Mouse (Mus musculus) midbrain, embryonic 11.5 days (tissue): Measurements from ENCODE around the gene Rtp4. TPM values are rescaled to one million over a fixed set of nuclear protein-coding genes. Genes with fewer than 3 reads are reported as not detected.

Experiments used
- ATAC-seq: fragments of 200-750 bp; cut with Nextera tagmentation; 2 replicates; pipeline ENCODE4 v1.8.0; 2017; ENCODE audit warnings: moderate TSS enrichment, moderate library complexity; ENCODE audit not compliant: low FRiP score
- DNase-seq: peaks from one replicate; pipeline ENCODE4 v3.0.0; 2015; ENCODE audit warnings: low spot score; ENCODE audit errors: missing footprints
- H3K27ac ChIP-seq: fragments of 300-500 bp; sonication (generic); 2 replicates; pipeline ENCODE4 v1.5.1; 2014; ENCODE audit warnings: low read depth, low read length
- H3K27me3 ChIP-seq: fragments of 300-500 bp; sonication (generic); 2 replicates; pipeline ENCODE4 v1.6.1; 2014; ENCODE audit warnings: mild to moderate bottlenecking, low read length, moderate library complexity, mixed read lengths; ENCODE audit not compliant: control insufficient read depth, insufficient read depth
- H3K36me3 ChIP-seq: fragments of 300-500 bp; sonication (generic); 2 replicates; pipeline ENCODE4 v1.6.1; 2014; ENCODE audit warnings: mild to moderate bottlenecking, low read length, moderate library complexity, mixed read lengths; ENCODE audit not compliant: control insufficient read depth, insufficient read depth
- H3K4me1 ChIP-seq: fragments of 300-500 bp; sonication (generic); 2 replicates; pipeline ENCODE4 v1.6.1; 2014; ENCODE audit warnings: low read length; ENCODE audit not compliant: control insufficient read depth, insufficient read depth
- H3K4me2 ChIP-seq: fragments of 300-500 bp; sonication (generic); 2 replicates; pipeline ENCODE4 v1.6.1; 2014; ENCODE audit warnings: mild to moderate bottlenecking, moderate library complexity
- H3K4me3 ChIP-seq: fragments of 300-500 bp; sonication (generic); 2 replicates; pipeline ENCODE4 v1.5.1; 2014; ENCODE audit warnings: low read depth, low read length
- H3K9ac ChIP-seq: fragments of 300-500 bp; sonication (generic); 2 replicates; pipeline ENCODE4 v1.6.1; 2014; ENCODE audit warnings: low read length
- H3K9me3 ChIP-seq: fragments of 300-500 bp; sonication (generic); 2 replicates; pipeline ENCODE4 v1.6.1; 2016; ENCODE audit warnings: low read length; ENCODE audit not compliant: control insufficient read depth
- WGBS: fragments of 180-500 bp; shearing (Covaris S2); extraction: QIAGEN DNeasy Blood & Tissue Kit; methylation state at CpG from one replicate; pipeline ENCODE4 v1.1.7; 2014; 5-methylcytosine and 5-hydroxymethylcytosine counted together
- polyA plus RNA-seq: library from polyadenylated mRNA; unstranded; fragments of >200 nt; fragmentation: Nextera tagmentation; extraction: Ambion mirVana; gene quantifications from 2 replicates; pipeline ENCODE4 v1.2.1, GENCODE M21; 2014

Gene Rtp4
- 2.2 and 2.6 TPM in 2 replicates for polyA plus RNA-seq

GRCm38 (mm10) chr16:23520235-23520871 lies at the start of gene Rtp4, which contains the start of gene Masp1:
TSS of gene Rtp4 (plus strand) at chr16:23520291.
TSS of gene Masp1 (minus strand) at chr16:23520815.
- H3K27ac ChIP-seq = peak within 1 kb of the TSS; percentile 81
- peaks cover 1% of the 10 kb centered on the region; the same call in 1 of the 2 replicates for H3K9me3 ChIP-seq
- under 1% methylated on average over 12 of the region's 12 CpGs for WGBS
- peak within 1 kb of the TSS; percentile 76 for H3K9ac ChIP-seq
- DNase-seq (peak; percentile 93), ATAC-seq (peak; percentile 93)
- H3K4me3 ChIP-seq = peak within 1 kb of the TSS; percentile 40
- peaks cover 5% of the 10 kb centered on the region; the same call in 1 of the 2 replicates for H3K4me1 ChIP-seq
- no peaks in the 10 kb centered on the region for H3K27me3 ChIP-seq
- H3K4me2 ChIP-seq = peak within 1 kb of the TSS; percentile 56
- H3K36me3 ChIP-seq = no peaks in the 10 kb centered on the region

GRCm38 (mm10) chr16:23471551-23471950 lies 48.5 kb upstream of the Rtp4 start:
- no peak overlapping the region for H3K27ac ChIP-seq
- no peak for DNase-seq
- no peak overlapping the region for H3K9ac ChIP-seq
- WGBS = 91% methylated on average over 6 of the region's 6 CpGs
- H3K4me1 ChIP-seq = no peaks in the 10 kb centered on the region
- H3K36me3 ChIP-seq = peaks cover 3% of the 10 kb centered on the region; the same call in 1 of the 2 replicates
- H3K9me3 ChIP-seq = no peaks in the 10 kb centered on the region
- no peak overlapping the region for H3K4me2 ChIP-seq
- H3K27me3 ChIP-seq = no peaks in the 10 kb centered on the region
- ATAC-seq = no peak
- H3K4me3 ChIP-seq = no peak overlapping the region

- Histone ChIP-seq H3K4me2 (no peak overlapping the region), H3K4me3 (no peak overlapping the region), H3K9ac (no peak overlapping the region), H3K27ac (no peak overlapping the region), H3K4me1 (no peaks in the 10 kb centered on the region), H3K36me3 (peaks cover 3% of the 10 kb centered on the region; the same call in 1 of the 2 replicates), H3K9me3 (no peaks in the 10 kb centered on the region), H3K27me3 (no peaks in the 10 kb centered on the region)
- 80% methylated on average over 3 of the region's 3 CpGs for WGBS
- DNase-seq (no peak), ATAC-seq (no peak)
Observed at GRCm38 (mm10) chr16:23472046-23472445, 48.0 kb upstream of the Rtp4 start.

- ATAC-seq (no peak), DNase-seq (peak; percentile 75)
- no peaks in the 10 kb centered on the region for H3K36me3 ChIP-seq
- no peaks in the 10 kb centered on the region; the same call in 1 of the 2 replicates for H3K4me1 ChIP-seq
- H3K27ac ChIP-seq = no peak overlapping the region
- WGBS = 90% methylated on average over 4 of the region's 4 CpGs
- no peak overlapping the region for H3K9ac ChIP-seq
- H3K4me2 ChIP-seq = no peak overlapping the region
- no peaks in the 10 kb centered on the region for H3K9me3 ChIP-seq
- H3K4me3 ChIP-seq = no peak overlapping the region
- H3K27me3 ChIP-seq = no peaks in the 10 kb centered on the region
Observed at GRCm38 (mm10) chr16:23475651-23476050, 44.4 kb upstream of the Rtp4 start.

- H3K4me2 ChIP-seq = no peak overlapping the region
- no peak overlapping the region for H3K4me3 ChIP-seq
- H3K9me3 ChIP-seq = no peaks in the 10 kb centered on the region
- no peak for DNase-seq
- no peaks in the 10 kb centered on the region; the same call in 1 of the 2 replicates for H3K4me1 ChIP-seq
- no peak overlapping the region for H3K9ac ChIP-seq
- ATAC-seq = no peak
- no peak overlapping the region for H3K27ac ChIP-seq
- H3K36me3 ChIP-seq = no peaks in the 10 kb centered on the region
- H3K27me3 ChIP-seq = no peaks in the 10 kb centered on the region
Observed at GRCm38 (mm10) chr16:23476598-23476997, 43.5 kb upstream of the Rtp4 start.

- H3K4me3 ChIP-seq = no peak overlapping the region
- H3K9me3 ChIP-seq = no peaks in the 10 kb centered on the region
- H3K4me1 ChIP-seq = peaks cover 2% of the 10 kb centered on the region; the same call in 1 of the 2 replicates
- no peaks in the 10 kb centered on the region for H3K36me3 ChIP-seq
- no peak for ATAC-seq
- no peak overlapping the region for H3K4me2 ChIP-seq
- peak; percentile 1 for DNase-seq
- no peak overlapping the region for H3K9ac ChIP-seq
- WGBS = 68% methylated on average over 7 of the region's 7 CpGs
- H3K27ac ChIP-seq = no peak overlapping the region
- no peaks in the 10 kb centered on the region for H3K27me3 ChIP-seq
Observed at GRCm38 (mm10) chr16:23479872-23480603, 40.1 kb upstream of the Rtp4 start.

- DNase-seq (peak; percentile 54), ATAC-seq (peak; percentile 54; the same call in 1 of the 2 replicates)
- no peaks in the 10 kb centered on the region for H3K9me3 ChIP-seq
- H3K9ac ChIP-seq = no peak overlapping the region
- H3K4me2 ChIP-seq = no peak overlapping the region
- no peaks in the 10 kb centered on the region for H3K27me3 ChIP-seq
- WGBS = 40% methylated on average over 3 of the region's 3 CpGs
- H3K4me1 ChIP-seq = peaks cover 2% of the 10 kb centered on the region; the same call in 1 of the 2 replicates
- H3K4me3 ChIP-seq = no peak overlapping the region
- H3K36me3 ChIP-seq = no peaks in the 10 kb centered on the region
- H3K27ac ChIP-seq = no peak overlapping the region
Observed at GRCm38 (mm10) chr16:23482218-23482617, 37.9 kb upstream of the Rtp4 start.

- no peak overlapping the region for H3K4me2 ChIP-seq
- no peak for ATAC-seq
- H3K4me3 ChIP-seq = no peak overlapping the region
- no peaks in the 10 kb centered on the region for H3K27me3 ChIP-seq
- WGBS = 95% methylated on average over 12 of the region's 12 CpGs
- no peak overlapping the region for H3K9ac ChIP-seq
- peaks cover 2% of the 10 kb centered on the region; the same call in 1 of the 2 replicates for H3K4me1 ChIP-seq
- H3K27ac ChIP-seq = no peak overlapping the region
- H3K9me3 ChIP-seq = no peaks in the 10 kb centered on the region
- H3K36me3 ChIP-seq = no peaks in the 10 kb centered on the region
- peak; percentile 65 for DNase-seq
Observed at GRCm38 (mm10) chr16:23482846-23483245, 37.2 kb upstream of the Rtp4 start.

GRCm38 (mm10) chr16:23483292-23483691 lies 36.8 kb upstream of the Rtp4 start:
- Histone ChIP-seq H3K4me2 (no peak overlapping the region), H3K4me3 (no peak overlapping the region), H3K27me3 (no peaks in the 10 kb centered on the region), H3K9me3 (no peaks in the 10 kb centered on the region), H3K4me1 (peaks cover 2% of the 10 kb centered on the region; the same call in 1 of the 2 replicates), H3K27ac (no peak overlapping the region), H3K9ac (no peak overlapping the region), H3K36me3 (no peaks in the 10 kb centered on the region)
- ATAC-seq = no peak
- DNase-seq = peak; percentile 73
- WGBS = 91% methylated on average over 10 of the region's 10 CpGs
